Mouse (Mus musculus) testis, adult 2 months (tissue): ENCODE data around the gene Cenpm.

Experiments
- CTCF ChIP-seq: fragments of 200-500 bp; IDR thresholded peaks from 2 replicates; pipeline ENCODE4 v1.5.1; 2012; ENCODE audit warnings: low read depth, mild to moderate bottlenecking, inconsistent platforms, low read length, moderate library complexity; ENCODE audit not compliant: control insufficient read depth, insufficient read depth, insufficient replicate concordance
- POLR2A ChIP-seq: fragments of 200-500 bp; IDR thresholded peaks from 2 replicates; pipeline ENCODE4 v1.6.1; 2012; ENCODE audit warnings: low read depth, mild to moderate bottlenecking, inconsistent platforms, low read length, moderate library complexity; ENCODE audit not compliant: control insufficient read depth

- TF ChIP-seq CTCF, result no peak
- TF ChIP-seq POLR2A, result no peak
These were observed 48.2 kb downstream of the Cenpm start for GRCm38 (mm10) chr15:82196300-82196699.
